Mouse (Mus musculus) frontal cortex, postnatal 14 days (tissue): ENCODE results near the gene Itprid2.

Experiments used
- DNase-seq, 2 experiments: peaks; one replicate each; pipeline ENCODE4 v3.0.0; 2022; ENCODE audit warnings: low spot score in 2 of 2

The Itprid2 gene

GRCm38 (mm10) chr2:79707575-79707974 is 72.4 kb downstream of the Itprid2 start, which contains the start of gene Ppp1r1c:
Gene Ppp1r1c, plus strand, starts transcription at chr2:79707780.
- DNase-seq: no peak

GRCm38 (mm10) chr2:79713662-79714091 is 78.5 kb downstream of the Itprid2 start:
- DNase-seq: no peak

GRCm38 (mm10) chr2:79714745-79715144 is 79.6 kb downstream of the Itprid2 start:
- no peak for DNase-seq

- DNase-seq: no peak
Measured at GRCm38 (mm10) chr2:79715925-79716324, 80.8 kb downstream of the Itprid2 start.

GRCm38 (mm10) chr2:79717846-79718245 is 82.7 kb downstream of the Itprid2 start:
- no peak for DNase-seq

- no peak for DNase-seq
Measured at GRCm38 (mm10) chr2:79722415-79722814, 87.3 kb downstream of the Itprid2 start.
